Mouse (Mus musculus): Measurements from ENCODE around the gene Atp2a2. TPM values are rescaled to one million over a fixed set of nuclear protein-coding genes. Genes with fewer than 3 reads are reported as not detected.

The Atp2a2 gene
- polyA plus RNA-seq, 1 experiment from 2014 or later = 70.9 TPM

DNA sequence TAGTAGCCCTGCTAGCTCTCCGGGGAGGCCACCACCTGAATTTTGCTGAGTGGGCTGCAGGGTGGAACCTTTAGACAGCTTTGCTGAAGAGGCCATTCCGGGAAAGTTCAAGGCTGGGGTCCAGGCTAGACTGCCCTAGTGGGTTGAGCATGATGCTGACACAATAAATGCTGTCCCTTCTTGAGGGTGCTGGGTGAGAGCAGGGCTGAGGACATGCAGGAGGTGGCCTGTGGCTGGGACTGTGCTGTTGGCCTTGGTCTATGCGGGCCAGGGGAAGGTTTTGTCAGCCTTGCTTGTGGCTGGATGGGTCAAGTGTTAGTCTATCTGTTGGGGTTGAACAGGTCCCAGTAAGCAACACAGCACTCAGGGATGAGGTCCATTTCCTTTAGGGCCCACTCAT lies 47.1 kb downstream of the Atp2a2 start:
- H3K9me3 ChIP-seq (replicated peaks) = no peaks in the 10 kb centered on the region
- H3K4me3 ChIP-seq = no peak overlapping the region
- no peak for ATAC-seq (ENCODE audit: low FRiP score)
- 97% methylated on average over 3 of the region's 3 CpGs for WGBS
- H3K9ac ChIP-seq = no peak overlapping the region
- H3K36me3 ChIP-seq = peaks cover 77% of the 10 kb centered on the region
- peaks cover 1% of the 10 kb centered on the region; the same call in 1 of the 2 replicates for H3K4me1 ChIP-seq
- H3K27ac ChIP-seq = no peak overlapping the region
- H3K27me3 ChIP-seq = no peaks in the 10 kb centered on the region
- no peak overlapping the region for H3K4me2 ChIP-seq (replicated peaks)

- H3K4me1 ChIP-seq = peaks cover 4% of the 10 kb centered on the region; the same call in 1 of the 2 replicates
- H3K4me2 ChIP-seq (replicated peaks) = no peak overlapping the region
- no peaks in the 10 kb centered on the region for H3K9me3 ChIP-seq (replicated peaks)
- ATAC-seq (ENCODE audit: low FRiP score) = no peak
- no peak overlapping the region for H3K9ac ChIP-seq
- 93% methylated on average over 4 of the region's 4 CpGs for WGBS
- no peak overlapping the region for H3K27ac ChIP-seq
- H3K36me3 ChIP-seq = peaks cover 73% of the 10 kb centered on the region
- H3K4me3 ChIP-seq = no peak overlapping the region
- H3K27me3 ChIP-seq = no peaks in the 10 kb centered on the region
Observed at GRCm38 (mm10) chr5:122454442-122454841, 47.6 kb downstream of the Atp2a2 start.

- H3K9ac ChIP-seq = no peak overlapping the region
- peaks cover 4% of the 10 kb centered on the region; the same call in 1 of the 2 replicates for H3K4me1 ChIP-seq
- WGBS = 80% methylated on average over 6 of the region's 6 CpGs
- no peak for ATAC-seq (ENCODE audit: low FRiP score)
- no peak overlapping the region for H3K27ac ChIP-seq
- H3K4me2 ChIP-seq (replicated peaks) = no peak overlapping the region
- H3K4me3 ChIP-seq = no peak overlapping the region
- no peaks in the 10 kb centered on the region for H3K9me3 ChIP-seq (replicated peaks)
- H3K27me3 ChIP-seq = no peaks in the 10 kb centered on the region
- peaks cover 60% of the 10 kb centered on the region for H3K36me3 ChIP-seq
Observed at GRCm38 (mm10) chr5:122453188-122453587, 48.8 kb downstream of the Atp2a2 start.

DNA sequence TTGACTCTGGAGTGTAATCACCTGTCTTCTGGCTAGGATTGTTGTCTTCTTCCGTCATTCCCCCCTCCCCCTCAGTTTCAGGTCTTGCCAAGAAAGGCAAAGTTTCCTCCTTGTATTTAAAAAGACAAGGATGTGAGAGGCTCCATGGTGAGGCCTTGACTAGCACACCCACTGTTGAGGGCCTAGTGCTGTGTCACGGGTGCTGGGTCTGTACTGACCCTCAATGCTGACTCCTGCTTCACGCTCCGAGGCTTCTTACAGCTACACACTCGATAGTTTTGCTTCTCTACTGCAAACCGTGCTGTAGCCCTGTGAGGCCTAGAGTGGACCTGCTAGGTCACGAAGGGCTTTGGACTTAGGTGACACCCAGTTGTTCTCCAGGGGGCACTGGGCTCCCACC lies 49.8 kb downstream of the Atp2a2 start:
- Histone ChIP-seq H3K27me3 (no peaks in the 10 kb centered on the region), H3K4me2 (replicated peaks) (no peak overlapping the region), H3K36me3 (peaks cover 52% of the 10 kb centered on the region), H3K4me1 (peaks cover 4% of the 10 kb centered on the region; the same call in 1 of the 2 replicates), H3K9ac (no peak overlapping the region), H3K27ac (no peak overlapping the region), H3K4me3 (no peak overlapping the region), H3K9me3 (replicated peaks) (no peaks in the 10 kb centered on the region)
- 87% methylated on average over 7 of the region's 7 CpGs for WGBS
- no peak for ATAC-seq (ENCODE audit: low FRiP score)

DNA sequence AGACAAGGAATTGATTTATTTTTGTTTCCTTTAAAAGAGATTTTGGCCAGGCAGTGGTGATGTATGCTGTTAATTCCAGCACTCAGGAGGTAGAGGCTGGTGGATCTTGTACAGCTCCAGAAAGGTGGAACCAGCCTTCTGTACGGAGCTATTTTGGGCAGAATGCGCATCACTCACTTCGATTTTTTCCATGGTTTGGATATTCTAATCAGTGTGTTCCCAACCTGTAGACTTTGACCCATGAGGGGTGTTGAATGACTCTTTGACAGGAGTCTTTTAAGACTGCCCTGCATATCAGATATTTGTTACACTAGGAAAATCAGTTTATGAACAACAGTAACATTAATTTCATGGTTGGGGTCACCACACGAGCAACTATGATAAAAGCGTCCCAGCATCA lies 50.7 kb downstream of the Atp2a2 start:
- Histone ChIP-seq H3K36me3 (peaks cover 53% of the 10 kb centered on the region), H3K27me3 (no peaks in the 10 kb centered on the region), H3K4me2 (replicated peaks) (no peak overlapping the region), H3K9me3 (replicated peaks) (no peaks in the 10 kb centered on the region), H3K9ac (no peak overlapping the region), H3K27ac (no peak overlapping the region), H3K4me1 (peaks cover 4% of the 10 kb centered on the region; the same call in 1 of the 2 replicates), H3K4me3 (no peak overlapping the region)
- WGBS = 91% methylated on average over 5 of the region's 5 CpGs
- no peak for ATAC-seq (ENCODE audit: low FRiP score)

DNA sequence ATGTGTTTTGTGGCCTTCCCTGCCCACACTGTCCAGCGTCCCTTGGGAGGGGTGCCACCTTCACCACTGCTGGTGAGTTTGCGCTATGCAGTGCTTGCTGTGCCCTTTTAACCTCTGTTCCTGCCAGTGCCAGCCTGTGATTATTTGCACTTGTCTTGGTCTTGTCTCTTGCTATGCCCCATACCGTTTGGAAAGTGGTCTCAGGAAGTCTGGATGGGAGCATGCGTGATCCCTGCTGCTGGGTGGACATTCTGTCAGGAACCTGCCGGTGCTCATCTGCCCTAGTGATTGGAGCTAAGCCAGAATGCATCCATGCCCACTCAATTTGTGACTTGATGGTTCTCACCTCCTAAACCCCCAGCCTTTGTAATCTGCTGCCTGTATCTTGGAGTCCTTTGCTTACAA lies 51.1 kb downstream of the Atp2a2 start:
- no peaks in the 10 kb centered on the region for H3K9me3 ChIP-seq (replicated peaks)
- peaks cover 55% of the 10 kb centered on the region for H3K36me3 ChIP-seq
- no peak overlapping the region for H3K9ac ChIP-seq
- no peak overlapping the region for H3K27ac ChIP-seq
- no peak overlapping the region for H3K4me2 ChIP-seq (replicated peaks)
- H3K27me3 ChIP-seq = no peaks in the 10 kb centered on the region
- 69% methylated on average over 5 of the region's 5 CpGs for WGBS
- H3K4me3 ChIP-seq = no peak overlapping the region
- peaks cover 4% of the 10 kb centered on the region; the same call in 1 of the 2 replicates for H3K4me1 ChIP-seq
- ATAC-seq (ENCODE audit: low FRiP score) = no peak

DNA sequence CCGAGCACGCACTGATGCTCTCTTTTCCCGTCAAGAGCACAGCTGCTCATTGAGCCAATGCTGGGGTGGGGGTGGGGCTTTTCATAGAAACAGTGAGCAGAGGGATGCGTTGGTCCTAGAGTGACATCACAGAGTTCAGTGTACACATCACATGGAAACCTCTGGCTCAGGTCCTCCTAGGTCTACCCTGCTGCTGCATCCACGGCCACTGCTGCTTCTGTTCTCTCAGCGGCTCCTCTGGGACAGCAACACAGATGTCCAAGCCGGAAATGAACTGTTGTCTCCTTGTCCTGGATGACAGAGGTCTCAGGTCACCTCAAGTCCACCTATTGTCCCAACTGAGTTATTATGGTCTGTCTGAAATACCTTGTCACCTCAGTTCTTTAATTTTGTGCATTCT lies 52.1 kb downstream of the Atp2a2 start:
- H3K4me3 ChIP-seq = no peak overlapping the region
- H3K9me3 ChIP-seq (replicated peaks) = no peaks in the 10 kb centered on the region
- WGBS = 35% methylated on average over 7 of the region's 7 CpGs
- H3K36me3 ChIP-seq = peaks cover 55% of the 10 kb centered on the region
- no peak overlapping the region for H3K9ac ChIP-seq
- peaks cover 4% of the 10 kb centered on the region; the same call in 1 of the 2 replicates for H3K4me1 ChIP-seq
- ATAC-seq (ENCODE audit: low FRiP score) = no peak
- no peaks in the 10 kb centered on the region for H3K27me3 ChIP-seq
- no peak overlapping the region for H3K27ac ChIP-seq
- H3K4me2 ChIP-seq (replicated peaks) = no peak overlapping the region

DNA sequence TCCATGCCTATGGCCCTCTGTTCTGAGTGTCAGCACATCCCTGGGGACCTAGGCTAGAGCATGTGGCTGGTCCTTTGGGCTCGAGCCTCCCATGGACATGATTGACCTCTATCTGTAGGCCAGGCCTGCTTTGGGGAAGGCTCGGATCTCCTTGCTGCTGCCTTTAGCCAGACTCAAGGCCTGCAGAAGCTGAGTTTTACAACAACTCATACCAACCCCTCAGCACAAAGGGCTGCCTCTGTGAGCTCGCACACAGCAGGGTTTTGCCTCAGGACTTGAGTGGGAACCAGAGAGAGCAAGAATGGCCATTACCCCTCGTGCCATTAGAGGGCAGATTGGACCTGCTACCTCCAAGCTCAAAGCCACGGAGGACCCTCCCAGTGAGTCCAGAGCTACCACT lies 53.2 kb downstream of the Atp2a2 start:
- no peak overlapping the region for H3K4me3 ChIP-seq
- no peak overlapping the region for H3K27ac ChIP-seq
- peaks cover 55% of the 10 kb centered on the region for H3K36me3 ChIP-seq
- H3K9ac ChIP-seq = no peak overlapping the region
- peaks cover 4% of the 10 kb centered on the region; the same call in 1 of the 2 replicates for H3K4me1 ChIP-seq
- no peaks in the 10 kb centered on the region for H3K27me3 ChIP-seq
- ATAC-seq (ENCODE audit: low FRiP score) = no peak
- WGBS = 79% methylated on average over 5 of the region's 5 CpGs
- no peak overlapping the region for H3K4me2 ChIP-seq (replicated peaks)
- H3K9me3 ChIP-seq (replicated peaks) = no peaks in the 10 kb centered on the region

DNA sequence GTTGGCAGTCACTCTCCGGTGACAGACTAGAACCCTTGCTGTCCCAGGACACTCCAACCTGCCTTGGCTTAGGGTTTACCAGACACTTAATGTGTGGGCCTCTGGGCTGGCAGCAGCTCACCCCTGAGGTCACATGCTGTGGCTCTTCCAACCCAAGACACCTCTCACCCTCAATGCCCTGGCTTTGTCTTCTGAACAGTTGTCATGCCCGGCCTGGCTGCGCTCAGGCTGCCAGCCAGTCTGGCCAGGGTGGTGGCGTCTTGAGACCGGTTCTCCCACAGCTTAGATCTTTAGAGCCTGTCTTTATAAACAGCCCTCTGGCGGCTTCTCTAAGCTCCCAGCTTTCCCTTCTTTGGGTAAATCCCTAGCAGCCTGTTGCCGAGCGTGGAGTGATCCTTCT lies 54.2 kb downstream of the Atp2a2 start:
- Histone ChIP-seq H3K27me3 (no peaks in the 10 kb centered on the region), H3K36me3 (peaks cover 55% of the 10 kb centered on the region), H3K27ac (no peak overlapping the region), H3K4me2 (replicated peaks) (no peak overlapping the region), H3K4me1 (peaks cover 4% of the 10 kb centered on the region; the same call in 1 of the 2 replicates), H3K9ac (no peak overlapping the region), H3K9me3 (replicated peaks) (no peaks in the 10 kb centered on the region), H3K4me3 (no peak overlapping the region)
- 92% methylated on average over 8 of the region's 8 CpGs for WGBS
- ATAC-seq (ENCODE audit: low FRiP score) = no peak

- Histone ChIP-seq H3K9me3 (replicated peaks) (no peaks in the 10 kb centered on the region), H3K27ac (no peak overlapping the region), H3K4me1 (peaks cover 4% of the 10 kb centered on the region; the same call in 1 of the 2 replicates), H3K36me3 (peaks cover 73% of the 10 kb centered on the region), H3K4me3 (no peak overlapping the region), H3K9ac (no peak overlapping the region), H3K27me3 (no peaks in the 10 kb centered on the region), H3K4me2 (replicated peaks) (no peak overlapping the region)
- 85% methylated on average over 11 of the region's 11 CpGs for WGBS
- ATAC-seq (ENCODE audit: low FRiP score) = no peak
Observed at GRCm38 (mm10) chr5:122445051-122445610, 56.9 kb downstream of the Atp2a2 start.

DNA sequence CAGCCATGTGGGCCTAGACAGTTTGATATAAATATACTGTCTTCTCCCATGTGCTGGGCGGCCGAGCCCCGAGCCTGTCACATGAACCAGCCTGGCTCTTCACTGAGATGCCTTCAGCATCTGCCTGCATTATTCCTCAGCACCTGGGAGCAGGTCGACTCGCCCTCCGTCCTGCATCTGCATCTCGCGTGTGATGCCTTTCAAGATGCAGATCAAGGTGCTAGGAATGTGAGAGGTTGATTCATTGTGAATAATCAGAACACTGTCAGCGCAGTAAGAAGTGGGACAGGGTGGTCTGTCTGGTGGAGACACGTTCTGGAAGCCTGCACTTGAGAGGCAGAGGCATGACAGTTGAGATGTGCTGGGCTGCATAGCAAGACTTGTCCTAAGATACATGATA lies 57.5 kb downstream of the Atp2a2 start:
- Histone ChIP-seq H3K27me3 (no peaks in the 10 kb centered on the region), H3K9me3 (replicated peaks) (no peaks in the 10 kb centered on the region), H3K36me3 (peaks cover 79% of the 10 kb centered on the region), H3K9ac (no peak overlapping the region), H3K4me3 (no peak overlapping the region), H3K27ac (no peak overlapping the region), H3K4me2 (replicated peaks) (no peak overlapping the region), H3K4me1 (no peaks in the 10 kb centered on the region)
- no peak for ATAC-seq (ENCODE audit: low FRiP score)
- WGBS = 93% methylated on average over 10 of the region's 10 CpGs

DNA sequence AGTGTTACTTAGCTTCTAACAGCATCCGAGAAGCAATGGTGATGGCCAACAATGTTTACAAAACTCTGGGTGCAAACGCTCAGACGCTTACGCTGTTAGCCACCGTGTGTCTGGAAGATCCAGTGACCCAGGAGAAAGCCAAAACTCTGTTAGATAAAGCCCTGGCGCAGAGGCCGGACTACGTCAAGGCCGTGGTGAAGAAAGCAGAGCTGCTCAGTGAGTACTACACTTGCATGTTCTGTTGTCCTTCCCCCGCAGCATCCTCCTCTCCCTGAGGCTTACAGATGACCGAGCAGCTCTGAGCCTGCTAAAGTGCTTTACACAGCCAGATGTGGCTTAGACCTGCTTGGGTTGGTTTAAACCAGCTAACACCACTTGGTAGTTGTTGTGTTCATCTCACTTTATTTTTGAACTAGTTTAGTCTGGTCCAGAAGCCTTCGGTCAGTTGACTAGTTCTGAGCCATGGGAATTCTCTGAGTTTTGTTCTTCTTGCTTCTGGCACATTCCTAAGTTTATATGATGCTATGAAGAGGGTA lies 61.9 kb downstream of the Atp2a2 start:
- no peak overlapping the region for H3K4me3 ChIP-seq
- H3K27ac ChIP-seq = no peak overlapping the region
- no peaks in the 10 kb centered on the region for H3K27me3 ChIP-seq
- H3K4me2 ChIP-seq (replicated peaks) = no peak overlapping the region
- H3K9me3 ChIP-seq (replicated peaks) = no peaks in the 10 kb centered on the region
- no peaks in the 10 kb centered on the region for H3K4me1 ChIP-seq
- no peak overlapping the region for H3K9ac ChIP-seq
- ATAC-seq (ENCODE audit: low FRiP score) = no peak
- 95% methylated on average over 12 of the region's 12 CpGs for whole genome bisulfite sequencing
- peaks cover 97% of the 10 kb centered on the region for H3K36me3 ChIP-seq
